Mouse (Mus musculus) liver, embryonic 15.5 days (tissue): ENCODE measurements around the gene Cblc. TPM values are rescaled to one million over a fixed set of nuclear protein-coding genes. Genes with fewer than 3 reads are reported as not detected.
"Not testable (repeated sequence)": the region's sequence is repeated elsewhere in the genome, so short reads cannot be mapped to it uniquely, and the experiment has no call there.

Experiments
- ATAC-seq: fragments of 200-750 bp; cut with Nextera tagmentation; 2 replicates; pipeline ENCODE4 v1.8.0; 2017; ENCODE audit warnings: moderate number of reproducible peaks, mild to moderate bottlenecking, moderate library complexity; ENCODE audit not compliant: insufficient read depth
- H3K27ac ChIP-seq: fragments of 300-500 bp; sonication (generic); replicated peaks from 2 replicates; pipeline ENCODE4 v1.5.1; 2015; ENCODE audit warnings: mild to moderate bottlenecking, inconsistent platforms
- H3K27me3 ChIP-seq: fragments of 300-500 bp; sonication (generic); 2 replicates; pipeline ENCODE4 v1.6.1; 2015; ENCODE audit warnings: mild to moderate bottlenecking, inconsistent platforms
- H3K36me3 ChIP-seq: fragments of 300-500 bp; sonication (generic); replicated peaks from 2 replicates; pipeline ENCODE4 v1.6.1; 2015; ENCODE audit warnings: moderate library complexity, mild to moderate bottlenecking, inconsistent platforms
- H3K4me1 ChIP-seq: fragments of 300-500 bp; sonication (generic); replicated peaks from 2 replicates; pipeline ENCODE4 v1.6.1; 2015; ENCODE audit warnings: inconsistent platforms
- H3K4me2 ChIP-seq: fragments of 300-500 bp; sonication (generic); 2 replicates; pipeline ENCODE4 v1.6.1; 2015; ENCODE audit warnings: moderate library complexity, mild to moderate bottlenecking, inconsistent platforms
- H3K4me3 ChIP-seq: fragments of 300-500 bp; sonication (generic); replicated peaks from 2 replicates; pipeline ENCODE4 v1.5.1; 2015; ENCODE audit warnings: mild to moderate bottlenecking, inconsistent platforms
- H3K9ac ChIP-seq: fragments of 300-500 bp; sonication (generic); 2 replicates; pipeline ENCODE4 v1.6.1; 2015; ENCODE audit warnings: moderate library complexity, mild to moderate bottlenecking, inconsistent platforms
- H3K9me3 ChIP-seq: fragments of 300-500 bp; sonication (generic); replicated peaks from 2 replicates; pipeline ENCODE4 v1.6.1; 2016; ENCODE audit warnings: inconsistent platforms
- WGBS: fragments of 180-500 bp; shearing (Covaris S2); methylation state at CpG from one replicate; pipeline ENCODE4 v1.1.7; 2015; ENCODE audit warnings: mixed read lengths; ENCODE audit not compliant: insufficient replicate concordance; 5-methylcytosine and 5-hydroxymethylcytosine counted together
- polyA plus RNA-seq: library from polyadenylated mRNA; unstranded; fragments of >200 nt; fragmentation: Nextera tagmentation; extraction: Ambion mirVana; gene quantifications from 2 replicates; pipeline ENCODE4 v1.2.1, GENCODE M21; 2015

The Cblc gene
- polyA plus RNA-seq, 1 experiment from 2014 or later = 3.8 TPM

GRCm38 (mm10) chr7:19800764-19801163 is 4.2 kb upstream of the Cblc start:
- Histone ChIP-seq H3K36me3 (no peaks in the 10 kb centered on the region), H3K9ac (no peak overlapping the region), H3K4me2 (no peak overlapping the region), H3K4me1 (0 out of 2 replicates have a peak, but pooled peaks cover 9% of the 10 kb centered on the region), H3K4me3 (no peak overlapping the region), H3K9me3 (no peaks in the 10 kb centered on the region), H3K27me3 (peaks cover 16% of the 10 kb centered on the region), H3K27ac (no peak overlapping the region)
- WGBS = 18% methylated on average over 2 of the region's 2 CpGs
- ATAC-seq = no peak

GRCm38 (mm10) chr7:19796254-19796653 is 355 bp downstream of the Cblc start:
- Histone ChIP-seq H3K4me3 (peak overlapping the region; percentile 42), H3K36me3 (no peaks in the 10 kb centered on the region), H3K9me3 (no peaks in the 10 kb centered on the region), H3K4me1 (0 out of 2 replicates have a peak, but pooled peaks cover 8% of the 10 kb centered on the region), H3K27ac (no peak overlapping the region), H3K4me2 (peak overlapping the region; percentile 57), H3K9ac (no peak overlapping the region), H3K27me3 (peaks cover 26% of the 10 kb centered on the region)
- no peak for ATAC-seq
- WGBS = 14% methylated on average over 18 of the region's 18 CpGs

- Histone ChIP-seq H3K4me2 (no peak overlapping the region), H3K4me1 (peaks cover 15% of the 10 kb centered on the region; the same call in 1 of the 2 replicates), H3K4me3 (no peak overlapping the region), H3K36me3 (no peaks in the 10 kb centered on the region), H3K27ac (no peak overlapping the region), H3K27me3 (peaks cover 35% of the 10 kb centered on the region), H3K9ac (no peak overlapping the region), H3K9me3 (no peaks in the 10 kb centered on the region)
- WGBS = 64% methylated on average over 2 of the region's 2 CpGs
- ATAC-seq = no peak
These were observed 1.4 kb downstream of the Cblc start for GRCm38 (mm10) chr7:19795236-19795635.

- no peaks in the 10 kb centered on the region for H3K9me3 ChIP-seq
- peaks cover 45% of the 10 kb centered on the region for H3K27me3 ChIP-seq
- no peak overlapping the region for H3K9ac ChIP-seq
- H3K4me2 ChIP-seq = no peak overlapping the region
- no peak overlapping the region; the same call in 1 of the 2 replicates for H3K27ac ChIP-seq
- ATAC-seq = no peak
- H3K4me1 ChIP-seq = peaks cover 22% of the 10 kb centered on the region; the same call in 1 of the 2 replicates
- WGBS = 66% methylated on average over 19 of the region's 19 CpGs
- no peaks in the 10 kb centered on the region for H3K36me3 ChIP-seq
- no peak overlapping the region for H3K4me3 ChIP-seq
These were observed 3.6 kb downstream of the Cblc start for GRCm38 (mm10) chr7:19792701-19793630.

GRCm38 (mm10) chr7:19791504-19791903 is 5.1 kb downstream of the Cblc start:
- Histone ChIP-seq H3K4me1 (peaks cover 22% of the 10 kb centered on the region; the same call in 1 of the 2 replicates), H3K27me3 (peaks cover 36% of the 10 kb centered on the region)
- not testable (repeated sequence) for H3K27ac ChIP-seq, H3K4me2 ChIP-seq, H3K9me3 ChIP-seq, H3K9ac ChIP-seq, ATAC-seq, H3K36me3 ChIP-seq, H3K4me3 ChIP-seq
- WGBS = 66% methylated on average over 2 of the region's 2 CpGs

- no peak overlapping the region for H3K9ac ChIP-seq
- H3K9me3 ChIP-seq = no peaks in the 10 kb centered on the region
- peaks cover 31% of the 10 kb centered on the region for H3K4me1 ChIP-seq
- peak overlapping the region; percentile 37 for H3K4me3 ChIP-seq
- H3K4me2 ChIP-seq = peak overlapping the region; percentile 67
- H3K36me3 ChIP-seq = no peaks in the 10 kb centered on the region
- peaks cover 23% of the 10 kb centered on the region; the same call in 1 of the 2 replicates for H3K27me3 ChIP-seq
- ATAC-seq = peak; percentile 6; the same call in 1 of the 2 replicates
- H3K27ac ChIP-seq = no peak overlapping the region
- WGBS = 2% methylated on average over 19 of the region's 19 CpGs
These were observed 6.7 kb downstream of the Cblc start for GRCm38 (mm10) chr7:19789904-19790347.

- 32% methylated on average over 12 of the region's 12 CpGs for WGBS
- Histone ChIP-seq H3K4me1 (peaks cover 39% of the 10 kb centered on the region), H3K27ac (no peak overlapping the region), H3K4me3 (no peak overlapping the region), H3K9ac (no peak overlapping the region), H3K4me2 (no peak overlapping the region), H3K9me3 (no peaks in the 10 kb centered on the region), H3K27me3 (peaks cover 18% of the 10 kb centered on the region; the same call in 1 of the 2 replicates), H3K36me3 (no peaks in the 10 kb centered on the region)
- no peak for ATAC-seq
These were observed 10.6 kb downstream of the Cblc start for GRCm38 (mm10) chr7:19785874-19786458.

GRCm38 (mm10) chr7:19784764-19785535 is 11.7 kb downstream of the Cblc start:
- 24% methylated on average over 11 of the region's 11 CpGs for WGBS
- no peaks in the 10 kb centered on the region for H3K9me3 ChIP-seq
- ATAC-seq = peak; percentile 55
- H3K9ac ChIP-seq = no peak overlapping the region
- no peak overlapping the region for H3K27ac ChIP-seq
- peaks cover 9% of the 10 kb centered on the region; the same call in 1 of the 2 replicates for H3K27me3 ChIP-seq
- H3K4me1 ChIP-seq = peaks cover 30% of the 10 kb centered on the region
- H3K4me2 ChIP-seq = no peak overlapping the region
- no peak overlapping the region for H3K4me3 ChIP-seq
- H3K36me3 ChIP-seq = no peaks in the 10 kb centered on the region

- WGBS = 53% methylated on average over 8 of the region's 8 CpGs
- H3K9ac ChIP-seq = no peak overlapping the region
- H3K36me3 ChIP-seq = 0 out of 2 replicates have a peak, but pooled peaks cover 4% of the 10 kb centered on the region
- H3K27ac ChIP-seq = 0 out of 2 replicates have a peak overlapping the region, but pooled peaks have one; percentile 30
- peaks cover 26% of the 10 kb centered on the region; the same call in 1 of the 2 replicates for H3K4me1 ChIP-seq
- H3K9me3 ChIP-seq = no peaks in the 10 kb centered on the region
- H3K4me3 ChIP-seq = no peak overlapping the region
- no peak for ATAC-seq
- no peaks in the 10 kb centered on the region for H3K27me3 ChIP-seq
- H3K4me2 ChIP-seq = no peak overlapping the region
These were observed 13.0 kb downstream of the Cblc start for GRCm38 (mm10) chr7:19783630-19784029.

GRCm38 (mm10) chr7:19782645-19783044 is 14.0 kb downstream of the Cblc start:
- Histone ChIP-seq H3K9me3 (no peaks in the 10 kb centered on the region), H3K27ac (no peak overlapping the region), H3K4me1 (peaks cover 26% of the 10 kb centered on the region; the same call in 1 of the 2 replicates), H3K36me3 (0 out of 2 replicates have a peak, but pooled peaks cover 4% of the 10 kb centered on the region), H3K4me3 (no peak overlapping the region), H3K9ac (no peak overlapping the region), H3K4me2 (no peak overlapping the region), H3K27me3 (no peaks in the 10 kb centered on the region)
- no peak for ATAC-seq
- 68% methylated on average over 4 of the region's 4 CpGs for WGBS
